21 mouse cellular contexts compared by ENCODE assay signal in the genomic region with DNA sequence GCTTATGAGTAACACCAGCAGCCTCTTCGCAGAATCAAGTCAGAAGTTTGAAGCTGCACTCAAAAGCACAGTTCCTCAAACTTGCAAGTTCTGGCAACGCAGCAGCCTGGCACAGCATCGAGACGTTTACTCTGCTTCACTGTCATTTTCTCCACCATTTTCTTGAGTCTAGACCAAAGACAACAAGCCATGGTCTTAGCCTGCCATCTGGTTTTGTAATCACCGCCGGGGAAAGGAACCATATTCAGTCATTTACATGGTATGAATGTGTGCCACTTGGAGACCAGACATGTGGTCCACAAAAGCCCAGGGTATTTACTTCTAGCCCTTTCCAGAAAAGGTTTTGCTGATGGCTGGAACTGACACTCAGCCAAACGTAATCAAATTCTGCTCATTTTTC.
DNase-seq lines count a peak whose midpoint lies in the region; ATAC-seq and TF ChIP-seq lines count a peak whose summit lies in the region.
"Had no signal": no experiment of that assay in that cellular context is flagged by ENCODE, and none has a peak within 500 bp of the region (broad histone marks: within the 10 kb centered on the region; RNA-seq: fewer than 3 reads in every experiment).

No protein-coding gene starts in this region.

- H3K4me2 ChIP-seq in stomach, postnatal 0 days (replicated peaks; ENCODE audit: low read depth): no peak overlapping the region
- H3K4me2 ChIP-seq: embryonic facial prominence, embryonic 13.5 days; heart, embryonic 12.5 days; hindbrain, embryonic 14.5 days; intestine, embryonic 15.5 days had no signal

- H3K9me3 ChIP-seq in stomach, postnatal 0 days (ENCODE audit: control insufficient read depth, low read length): no peaks in the 10 kb centered on the region
- H3K9me3 ChIP-seq: embryonic facial prominence, embryonic 13.5 days; forebrain, embryonic 10.5 days; hindbrain, embryonic 10.5 days; intestine, embryonic 15.5 days had no signal

- no peak overlapping the region for H3K4me3 ChIP-seq in stomach, postnatal 0 days (ENCODE audit: low read depth, low read length)
- H3K4me3 ChIP-seq: embryonic facial prominence, embryonic 13.5 days; forebrain, embryonic 10.5 days; heart, adult 2 months; heart, embryonic 12.5 days; hindbrain, embryonic 10.5 days; intestine, embryonic 15.5 days had no signal

- no peaks in the 10 kb centered on the region for H3K36me3 ChIP-seq in stomach, postnatal 0 days (ENCODE audit: control insufficient read depth, insufficient read depth, low read length)
- H3K36me3 ChIP-seq: embryonic facial prominence, embryonic 13.5 days; forebrain, embryonic 10.5 days; heart, embryonic 12.5 days; hindbrain, embryonic 10.5 days; intestine, embryonic 15.5 days had no signal

- 0 out of 2 replicates have a peak overlapping the region, but pooled peaks have one; percentile 35 for H3K27ac ChIP-seq in stomach, postnatal 0 days (replicated peaks)
- H3K27ac ChIP-seq: embryonic facial prominence, embryonic 13.5 days; forebrain, embryonic 10.5 days; hindbrain, embryonic 10.5 days; hindbrain, embryonic 14.5 days; intestine, embryonic 15.5 days had no signal

- TF ChIP-seq EP300 in stomach, postnatal 0 days (optimal IDR thresholded peaks at IDR 0.05): no peak

- no peaks in the 10 kb centered on the region for H3K27me3 ChIP-seq in stomach, postnatal 0 days (ENCODE audit: control insufficient read depth, insufficient read depth, low read length)
- H3K27me3 ChIP-seq: embryonic facial prominence, embryonic 13.5 days; heart, embryonic 12.5 days; intestine, embryonic 15.5 days; Patski had no signal

- DNase-seq in adrenal gland, postnatal 14 days: peak; percentile 10
- no peak for DNase-seq in adrenal gland, adult 18-20 months (ENCODE audit: low spot score in 2 of 2)
- peak; percentile 7 for DNase-seq in gastrocnemius, postnatal 14 days
- no peak for DNase-seq in gastrocnemius, adult 18-20 months (ENCODE audit: low spot score)
- DNase-seq in fat pad, adult 2 months (ENCODE audit: extremely low read depth, low read depth, low spot score): peak; percentile 63
- no peak for DNase-seq in stomach, postnatal 0 days (ENCODE audit: low spot score)
- DNase-seq in layer of hippocampus, postnatal 14 days (ENCODE audit: low spot score in 2 of 2): no peak
- DNase-seq: adrenal gland, adult 8-10 months; cerebellum, postnatal 36 days; gastrocnemius, postnatal 36 days; kidney, adult 18-20 months had no signal

- no peak for TF ChIP-seq CTCF in stomach, postnatal 0 days (IDR thresholded peaks at IDR 0.05; ENCODE audit: low read depth)

- ATAC-seq in stomach, postnatal 0 days (ENCODE audit: low FRiP score, low TSS enrichment): no peak
- ATAC-seq: activated CD4-positive, CD25-positive, alpha-beta regulatory T cell, adult 4 months; forebrain, embryonic 14.5 days; intestine, embryonic 15.5 days; Patski had no signal

- 82% methylated on average over 7 of the region's 7 CpGs for WGBS in stomach, postnatal 0 days

- no peak overlapping the region for H3K9ac ChIP-seq in stomach, postnatal 0 days (ENCODE audit: low read length)
- H3K9ac ChIP-seq: embryonic facial prominence, embryonic 13.5 days; heart, embryonic 12.5 days; hindbrain, embryonic 14.5 days; intestine, embryonic 15.5 days had no signal

- H3K4me1 ChIP-seq in stomach, postnatal 0 days (replicated peaks; ENCODE audit: control insufficient read depth, insufficient read depth): no peaks in the 10 kb centered on the region
- H3K4me1 ChIP-seq: embryonic facial prominence, embryonic 13.5 days; forebrain, embryonic 10.5 days; heart, embryonic 12.5 days; hindbrain, embryonic 10.5 days; intestine, embryonic 15.5 days had no signal

- intact Hi-C loops in gastrocnemius, postnatal 14 days (cut with DNase I; ENCODE audit: low total_unique reads): no loop called here

Comparison
In these comparisons a context has a peak if more than half of its experiments do, and no peak if none do; other contexts are left out.
1. DNase-seq: peak in adrenal gland, postnatal 14 days (single experiment), gastrocnemius, postnatal 14 days (single experiment) and fat pad, adult 2 months (single experiment); none in adrenal gland, adult 18-20 months (0 of 2), gastrocnemius, adult 18-20 months (single experiment), stomach, postnatal 0 days (single experiment) and layer of hippocampus, postnatal 14 days (0 of 2).